Mouse (Mus musculus) retina, postnatal 7 days (tissue): ENCODE data around the gene Mfsd5.
A peak's percentile ranks its signal among the peaks of the same experiment; 100 is the strongest.

Experiments
- DNase-seq: peaks from one replicate; pipeline ENCODE4 v3.0.0-alpha.2; 2012; ENCODE audit warnings: low read depth, low spot score

The Mfsd5 gene

DNA sequence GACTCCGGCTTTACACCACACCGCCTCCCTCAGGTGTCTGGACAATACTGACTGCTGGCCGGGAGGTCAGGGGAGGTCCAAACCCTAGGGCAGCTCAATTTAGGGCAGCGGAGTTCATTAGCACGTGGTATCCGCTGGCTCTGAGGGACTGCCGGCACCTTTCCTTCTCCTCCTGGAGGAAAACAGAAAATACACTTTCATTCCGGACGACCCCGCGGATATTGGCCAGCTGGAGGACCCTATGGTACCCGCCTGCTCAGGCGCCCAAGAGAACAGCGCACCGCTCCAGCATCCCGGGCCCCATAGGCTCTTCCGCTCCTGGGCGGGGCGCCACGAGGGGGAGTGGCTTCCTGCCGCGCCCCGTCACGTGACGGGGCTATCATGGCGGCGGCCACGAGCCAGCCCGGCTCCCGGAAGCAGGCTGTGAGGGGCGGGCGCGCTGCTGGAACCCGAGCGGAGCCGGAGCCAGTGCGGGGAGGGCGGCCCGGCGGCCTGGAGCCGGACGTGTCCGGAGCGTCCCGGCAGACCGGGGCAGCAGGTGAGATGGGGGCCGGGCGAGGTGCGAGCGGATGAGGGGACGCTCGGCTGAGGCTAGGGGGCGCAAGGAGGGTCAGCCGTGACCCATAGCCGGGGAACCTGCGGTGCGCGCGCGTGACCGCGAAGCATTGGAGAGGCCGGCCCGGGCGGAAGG lies at the start of gene Mfsd5:
TSS of gene Mfsd5 (plus strand) at position 363 of the 691 bp plus-strand sequence.
- DNase-seq = peak; percentile 84

DNA sequence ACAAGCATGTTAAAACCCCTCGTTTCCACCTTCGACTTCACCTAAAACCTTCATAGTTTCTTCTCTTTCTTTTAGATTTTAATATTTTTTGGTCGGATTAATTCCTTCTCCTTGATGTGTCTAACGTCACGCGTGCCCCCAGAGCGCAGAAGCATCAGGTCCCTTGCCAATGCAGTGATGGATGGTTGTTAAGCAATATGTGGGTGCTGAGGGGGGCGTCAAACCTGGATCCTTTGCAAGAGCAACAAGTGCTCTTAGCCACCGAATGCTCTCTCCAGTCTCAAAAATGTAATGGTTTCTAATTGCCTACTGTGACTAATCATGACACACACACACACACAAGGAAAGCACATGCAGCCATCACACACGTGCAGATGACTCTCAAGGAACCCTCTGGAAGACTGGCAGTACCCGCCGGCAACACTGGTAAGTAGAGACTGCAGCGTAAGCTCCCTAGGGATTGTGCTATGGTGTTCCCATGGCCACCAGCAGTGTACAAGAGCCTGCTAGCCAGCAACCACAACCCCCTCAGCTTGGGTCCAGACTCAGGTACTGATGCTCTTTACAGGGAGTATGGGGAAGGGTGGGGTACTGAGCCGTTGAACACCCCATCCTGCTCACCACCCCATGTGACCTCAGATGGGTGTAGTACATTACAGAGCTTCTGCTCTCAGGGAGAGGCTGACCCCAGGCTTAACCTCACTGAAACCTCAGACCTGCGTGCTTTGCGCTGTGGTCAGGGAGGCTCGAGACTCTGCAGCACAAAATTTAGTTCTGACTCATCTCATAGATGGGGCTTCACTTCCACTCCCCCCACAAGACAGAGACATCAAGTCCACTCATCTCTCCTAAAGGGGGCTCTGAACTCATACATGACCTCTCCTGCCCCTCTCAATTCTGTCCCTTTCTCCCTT lies 48.6 kb upstream of the Mfsd5 start:
- no peak for DNase-seq

DNA sequence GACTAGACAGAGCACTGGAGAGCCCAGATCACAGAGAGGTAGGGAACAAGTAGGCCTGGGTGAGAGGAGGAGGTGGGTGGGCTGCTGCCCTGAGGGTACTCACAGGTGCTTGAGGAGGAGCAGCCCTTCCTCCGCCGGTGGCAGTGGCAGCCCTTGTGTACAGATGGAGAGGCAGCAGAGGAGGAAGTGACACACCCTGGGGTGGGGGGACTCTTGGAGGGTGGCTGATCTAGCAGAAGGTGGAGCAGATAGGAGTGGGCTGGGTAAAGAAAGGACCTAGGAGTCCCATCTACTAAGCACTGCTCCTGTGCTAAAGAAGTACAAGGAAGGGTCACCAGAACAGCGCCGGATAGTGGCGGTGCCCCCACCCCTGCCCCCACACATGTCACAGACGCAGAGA lies 47.5 kb upstream of the Mfsd5 start, which contains the start of gene Itgb7:
TSS of gene Itgb7 (minus strand) at position 197 of the 400 bp plus-strand sequence.
- DNase-seq = no peak

DNA sequence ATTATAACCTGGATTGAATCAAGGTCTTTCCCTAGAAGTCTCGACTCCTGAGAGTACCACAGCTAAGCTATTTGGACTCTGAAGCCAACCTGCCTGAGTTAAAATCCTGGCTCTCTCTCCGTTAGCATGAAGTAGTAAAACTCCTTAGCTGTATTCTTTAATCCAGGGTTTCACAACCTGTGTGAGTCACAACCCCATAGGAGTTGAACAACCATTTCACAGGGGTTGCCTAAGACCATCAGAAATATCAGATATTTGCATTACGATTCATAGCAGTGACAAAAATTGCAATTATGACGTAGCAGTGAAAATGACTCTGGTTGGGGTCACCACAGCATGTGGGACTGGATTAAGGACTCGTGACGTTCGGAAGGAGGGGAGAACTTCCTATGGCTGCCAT lies 46.5 kb upstream of the Mfsd5 start:
- DNase-seq = no peak

DNA sequence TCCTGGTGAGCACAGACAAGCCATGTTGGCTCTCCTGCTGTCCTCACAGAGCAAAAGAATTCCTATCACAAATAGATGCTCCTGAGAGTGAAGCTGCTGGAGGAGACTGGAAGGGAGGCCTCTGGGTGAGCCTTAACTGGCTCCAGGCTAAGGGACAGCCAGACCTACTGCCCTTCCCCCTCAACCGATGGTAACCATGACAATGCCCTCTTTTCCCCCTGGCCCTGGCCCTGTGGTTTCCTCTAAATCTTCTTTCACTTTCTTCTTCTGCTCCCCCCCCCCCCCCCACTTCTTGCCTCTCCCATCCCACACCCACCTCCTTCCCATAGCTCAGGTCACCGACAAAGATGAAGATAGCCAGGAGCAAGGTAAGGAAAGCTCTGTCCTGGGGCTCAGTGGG lies 45.4 kb upstream of the Mfsd5 start:
- DNase-seq = no peak

DNA sequence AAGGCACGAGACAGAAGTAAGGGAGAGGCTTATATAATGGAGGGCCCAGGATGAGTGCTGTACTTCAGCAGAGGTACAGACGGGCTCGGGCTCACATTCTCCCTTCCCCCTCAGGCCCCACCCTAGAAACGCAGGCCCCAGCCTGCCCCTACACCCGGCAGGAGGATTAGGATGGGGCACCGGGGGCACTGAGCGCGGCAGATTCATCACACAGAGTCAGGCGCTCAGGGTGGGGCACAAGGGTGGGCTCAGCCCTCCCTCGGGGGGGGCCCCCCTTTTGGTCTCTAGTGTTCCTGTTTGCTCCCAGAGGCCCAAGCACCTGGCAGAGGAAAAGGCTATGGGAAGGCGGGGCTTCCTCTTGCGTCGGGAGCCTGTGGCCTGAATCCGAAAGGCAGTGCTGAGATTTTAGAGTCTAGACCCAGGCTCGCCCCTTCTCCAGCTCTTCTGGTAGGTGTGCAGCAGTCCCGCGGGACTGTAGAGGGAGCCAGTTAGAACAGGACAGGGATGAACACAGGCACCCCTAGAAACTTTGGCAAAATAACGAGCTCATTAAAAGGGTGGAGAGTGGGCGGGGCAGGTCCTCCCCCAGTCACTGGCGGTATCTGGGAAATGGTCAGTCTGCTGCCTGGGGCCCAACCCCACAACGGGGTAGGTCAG lies 43.8 kb upstream of the Mfsd5 start:
- no peak for DNase-seq

DNA sequence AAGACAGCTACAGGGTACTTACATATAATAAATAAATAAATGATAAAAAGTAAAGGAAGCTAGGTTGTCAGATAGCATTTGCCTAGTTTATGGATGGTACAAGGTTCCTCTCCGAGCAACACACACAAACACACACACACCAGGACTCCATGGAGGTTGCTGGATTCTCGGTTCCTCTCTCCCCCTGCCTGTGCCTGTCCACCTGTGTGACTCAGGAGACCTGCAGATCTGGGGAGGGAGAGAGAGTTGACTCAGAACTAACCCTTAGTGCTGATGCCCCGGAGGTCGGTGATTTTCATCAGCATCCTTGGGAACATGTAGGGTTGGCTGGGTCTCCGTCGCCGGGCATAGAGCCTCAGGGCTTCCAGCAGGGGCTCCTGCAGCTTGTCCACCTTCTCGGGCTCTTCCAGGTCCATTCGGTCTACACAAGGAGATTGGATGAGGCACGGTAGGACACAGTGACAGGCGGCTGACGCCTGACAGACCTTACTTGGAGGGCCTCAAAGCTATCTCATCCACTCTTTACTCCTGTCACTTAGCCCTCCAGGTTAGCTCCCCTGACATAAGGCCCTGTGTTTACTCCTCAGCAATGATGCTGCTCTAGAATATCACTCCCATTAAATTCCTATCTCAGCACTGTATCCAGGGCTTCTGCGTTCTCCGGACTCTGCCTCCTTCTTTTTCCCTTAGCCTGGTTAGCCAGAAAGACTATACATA lies 40.6 kb upstream of the Mfsd5 start:
- DNase-seq = no peak

DNA sequence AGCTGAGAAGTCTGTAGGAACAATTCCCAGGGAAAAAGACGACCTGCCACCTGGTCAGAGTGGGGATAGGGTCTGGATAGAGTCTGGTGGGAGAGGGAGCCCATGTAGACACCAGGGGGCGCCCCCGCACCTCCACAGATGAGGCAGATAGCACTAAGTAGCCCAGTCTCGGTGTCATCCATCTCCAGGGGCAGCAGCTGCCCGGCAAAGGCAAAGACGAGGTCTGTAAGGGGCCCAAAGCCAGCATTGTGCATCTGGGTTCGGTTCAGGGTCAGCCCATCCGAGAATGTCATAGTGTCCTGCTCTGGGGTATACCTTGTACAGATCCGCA lies 40.0 kb upstream of the Mfsd5 start:
- peak; percentile 80 for DNase-seq

DNA sequence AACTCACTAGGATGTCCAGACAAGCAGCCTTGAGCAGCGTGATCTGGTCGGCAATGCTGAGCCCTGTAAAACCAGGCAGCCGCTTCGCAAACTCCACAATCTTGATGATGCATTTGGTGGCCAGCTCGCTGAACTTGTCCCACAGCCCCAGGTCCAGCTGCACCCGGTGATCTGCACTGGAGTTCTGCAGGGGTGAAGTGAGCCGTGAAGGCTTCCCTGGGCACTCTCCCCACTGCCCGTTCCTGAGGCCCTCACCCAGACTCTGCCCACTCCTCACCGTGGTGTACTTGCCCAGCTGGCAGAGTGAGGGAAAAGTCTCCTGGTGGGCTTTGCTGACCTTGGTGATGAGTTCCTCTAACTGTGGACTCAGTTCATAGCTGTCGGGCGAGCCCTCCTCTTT lies 39.4 kb upstream of the Mfsd5 start:
- no peak for DNase-seq

DNA sequence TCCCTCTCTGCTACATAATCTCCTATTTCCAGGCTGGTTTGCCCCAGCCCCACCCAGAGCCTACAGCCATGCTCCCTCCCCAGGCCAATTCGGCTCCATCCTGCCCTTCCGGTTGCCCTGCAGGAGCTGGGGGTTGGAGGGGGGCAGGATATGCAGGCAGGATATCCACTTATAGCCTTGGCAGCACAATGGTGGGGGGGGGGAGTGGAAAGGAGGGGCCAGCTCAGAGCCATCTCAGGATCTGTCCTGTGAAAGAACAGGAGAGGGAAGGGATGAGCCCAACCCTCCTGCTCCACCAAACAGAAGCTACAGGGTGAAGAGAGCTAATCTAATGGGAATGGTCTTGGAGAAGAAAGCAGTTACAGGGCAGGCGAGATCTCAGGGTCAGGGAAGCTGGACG lies 38.6 kb upstream of the Mfsd5 start:
- DNase-seq = no peak

DNA sequence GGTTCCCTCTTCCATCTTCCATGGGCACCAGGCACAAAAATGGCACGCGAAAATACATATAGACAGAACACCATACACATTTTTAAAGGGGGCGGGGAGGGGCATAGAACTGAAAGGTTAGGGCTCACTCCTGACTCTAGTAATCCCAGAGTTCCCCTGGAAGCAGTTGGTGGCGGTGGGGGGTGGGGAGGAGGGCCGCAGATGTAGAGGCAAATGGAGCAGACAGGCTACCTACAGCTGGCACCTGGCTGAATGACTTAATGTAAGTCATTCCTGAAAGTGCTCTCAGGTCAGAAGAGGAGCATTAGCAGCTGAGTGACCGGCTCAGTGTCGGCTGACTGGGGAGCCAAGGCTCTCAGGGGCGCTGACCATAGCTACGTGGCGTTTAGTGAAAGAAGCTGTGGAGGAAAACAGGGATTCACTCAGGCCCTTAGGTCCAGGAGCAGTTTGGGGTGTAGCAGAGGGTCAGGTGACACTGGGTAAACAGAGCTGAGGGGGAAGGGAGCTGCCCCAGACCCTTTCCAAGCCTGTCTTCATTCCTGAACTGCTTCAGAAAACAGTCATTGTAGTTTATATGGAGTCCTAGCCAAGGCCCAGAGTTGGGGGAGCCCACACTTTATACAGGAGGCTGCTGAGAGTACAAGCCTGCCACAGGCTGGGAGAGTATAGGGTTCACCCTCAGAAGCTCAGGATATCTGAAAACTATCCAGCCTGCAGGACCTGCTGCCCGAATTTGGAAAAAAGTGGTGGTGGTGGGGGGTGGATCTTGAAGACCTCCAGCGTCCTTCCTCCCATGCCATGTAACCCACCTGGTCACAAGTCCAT lies 36.6 kb upstream of the Mfsd5 start:
- no peak for DNase-seq

DNA sequence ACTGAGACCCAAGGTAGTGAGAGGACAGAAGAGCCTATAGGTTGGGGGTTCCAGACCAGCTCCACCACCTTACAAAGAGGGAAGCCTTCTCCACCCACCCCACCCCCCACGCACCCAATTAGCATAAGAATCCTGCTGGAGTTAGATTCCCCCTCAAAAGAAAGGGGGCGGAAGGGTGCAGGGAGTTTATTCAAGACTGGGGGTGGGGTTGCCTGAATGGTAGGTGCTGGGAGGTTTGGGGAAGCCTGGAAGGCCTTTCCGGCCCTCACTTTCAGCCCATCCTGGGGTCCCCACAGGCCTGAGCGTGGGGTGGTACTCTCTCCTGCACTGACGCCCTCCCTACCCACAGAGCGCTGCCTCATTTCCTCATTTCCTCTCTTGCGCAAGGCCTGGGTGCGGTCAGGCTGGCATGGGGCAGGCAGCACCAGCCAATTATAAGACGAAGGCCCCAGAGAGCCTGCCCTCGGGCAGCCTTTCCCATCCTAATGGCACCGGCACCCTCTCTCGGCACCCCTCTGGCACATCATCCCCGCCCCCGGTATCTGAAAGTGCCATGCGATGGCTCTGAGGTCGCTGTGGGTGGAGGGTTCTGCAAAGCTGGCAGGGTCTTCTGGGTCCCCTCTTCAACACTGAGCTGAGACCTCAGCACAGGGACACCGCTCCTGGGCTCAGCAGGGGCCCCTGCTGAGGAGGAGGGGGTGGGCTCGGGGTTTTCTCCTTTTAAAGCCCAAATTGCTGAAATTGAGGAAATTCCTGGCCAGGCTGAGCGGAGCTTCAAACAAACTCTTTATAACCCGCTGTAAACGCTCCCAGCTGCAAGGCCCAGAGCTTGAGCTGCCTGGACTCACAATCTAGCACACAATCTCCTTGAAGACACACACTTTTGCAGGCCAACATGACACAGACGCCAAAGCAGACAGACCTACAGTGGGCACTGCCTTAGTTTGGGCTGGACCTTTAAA lies 35.7 kb upstream of the Mfsd5 start:
- DNase-seq = no peak

DNA sequence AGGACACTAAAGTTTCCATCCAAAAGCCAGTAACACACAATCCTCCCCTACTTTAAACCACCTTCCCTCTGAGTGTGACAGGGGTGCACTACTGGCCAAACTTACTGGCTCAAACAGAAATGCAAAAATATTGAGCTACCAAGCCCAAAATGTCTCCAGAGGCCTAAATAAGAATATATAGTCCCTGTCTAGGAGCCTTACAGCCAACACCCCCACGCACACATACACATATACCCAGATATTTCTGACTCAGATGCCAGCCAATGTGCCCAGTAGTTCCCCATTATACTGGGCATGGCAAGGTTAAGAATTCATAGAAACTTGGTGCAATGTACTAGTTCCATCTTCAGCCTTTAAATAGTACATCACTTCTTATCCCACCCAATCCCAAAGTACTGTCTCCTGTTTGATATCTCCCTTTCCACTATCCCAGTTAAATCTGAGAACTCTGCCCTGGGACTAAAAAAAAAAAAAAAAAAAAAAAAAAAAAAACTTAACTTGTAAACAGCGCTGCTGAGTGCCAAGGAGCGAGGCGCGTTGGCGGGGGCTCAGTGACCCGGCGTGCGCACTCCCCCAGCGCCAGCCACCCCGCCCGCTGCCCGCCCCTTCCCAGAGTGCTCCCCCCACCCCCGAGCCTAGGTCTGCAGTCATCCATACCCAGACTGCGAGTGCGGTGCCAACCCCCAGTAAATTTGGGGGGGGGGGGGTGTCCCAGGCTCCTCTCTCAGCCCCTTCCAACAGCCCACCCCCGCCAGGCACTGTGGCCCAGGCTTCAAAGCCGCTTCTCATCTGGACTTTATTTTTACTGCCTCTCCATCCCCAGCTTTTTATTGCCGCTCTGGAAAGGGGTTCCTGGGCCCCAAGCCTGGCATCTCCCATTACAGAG lies 34.7 kb upstream of the Mfsd5 start:
- no peak for DNase-seq

DNA sequence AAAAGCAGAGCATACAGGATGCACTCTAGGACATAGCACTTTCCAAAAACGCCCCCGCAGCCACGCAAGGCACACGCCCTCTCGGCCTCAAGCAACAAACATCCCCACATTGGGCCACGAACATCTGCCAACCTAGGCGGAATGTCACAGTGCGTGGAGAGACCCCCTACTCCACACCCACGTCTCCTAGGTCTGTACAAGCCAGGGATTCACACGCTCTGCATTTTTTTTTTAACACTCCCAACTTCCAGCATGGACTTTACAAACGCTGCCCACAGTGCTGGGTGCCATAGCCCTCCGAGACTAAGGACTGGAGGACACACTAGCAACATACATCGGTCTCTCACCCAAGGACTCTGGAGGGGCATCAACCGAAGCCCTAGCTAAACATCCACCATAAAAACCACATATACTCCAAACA lies 33.8 kb upstream of the Mfsd5 start:
- DNase-seq = no peak

DNA sequence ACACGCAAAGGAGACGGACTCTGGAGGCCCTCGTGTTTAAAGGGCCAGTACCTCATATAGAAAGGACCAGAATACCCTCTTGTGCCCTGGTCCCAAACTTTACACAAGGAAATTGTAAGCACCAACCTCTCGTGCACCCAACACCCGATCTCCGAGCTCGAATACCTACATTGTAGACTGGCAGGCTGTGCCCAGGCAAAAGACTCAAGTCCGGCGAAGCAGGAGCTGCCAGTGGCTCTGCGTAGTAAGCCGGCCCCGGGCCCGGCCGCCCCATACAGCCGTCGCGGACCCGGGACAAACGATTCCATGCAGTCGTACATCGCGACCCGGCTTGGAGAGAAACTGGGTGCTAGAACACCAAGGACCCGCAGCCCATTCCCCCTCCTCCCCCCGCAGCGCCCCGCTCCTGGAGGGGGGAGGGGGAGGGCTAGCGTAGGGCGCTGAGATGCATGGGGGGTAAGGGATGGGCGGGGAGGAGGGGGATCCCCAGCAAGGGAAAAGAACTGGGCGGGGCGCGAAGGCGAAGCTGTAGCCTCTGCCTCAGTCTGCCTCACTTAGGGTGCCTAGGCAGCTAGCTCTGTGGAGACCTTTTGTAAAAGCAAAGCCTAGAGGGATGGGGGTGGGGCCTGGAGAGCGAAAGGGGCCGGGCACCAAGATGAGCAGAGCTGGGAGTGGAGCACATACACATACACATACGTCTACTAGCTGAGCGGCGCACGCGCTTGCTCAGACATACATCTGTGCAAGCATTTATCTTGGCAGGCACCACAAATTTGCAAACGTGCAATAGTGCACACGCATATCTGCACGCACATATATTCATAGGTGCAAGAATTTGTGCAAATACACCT lies 33.1 kb upstream of the Mfsd5 start:
- no peak for DNase-seq

DNA sequence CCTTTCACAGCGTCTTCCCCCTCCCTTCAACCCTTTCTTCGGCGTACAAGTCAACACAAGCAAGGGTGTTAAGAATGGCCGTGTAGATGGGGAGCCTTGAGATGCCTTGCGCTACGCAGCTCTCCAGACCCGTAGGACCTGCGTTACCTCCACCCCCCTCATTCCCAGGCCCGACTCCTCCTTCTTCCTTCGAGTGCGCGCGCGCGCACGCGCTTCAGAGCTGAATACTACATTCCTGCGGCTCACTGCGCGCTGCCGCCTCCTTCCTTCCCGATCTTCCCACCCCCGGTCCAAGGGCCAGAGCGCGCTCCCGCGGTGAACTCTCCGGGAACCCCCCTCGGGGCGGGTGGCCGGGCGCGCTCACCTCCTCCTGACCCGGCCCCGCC lies 32.4 kb upstream of the Mfsd5 start:
- DNase-seq = peak; percentile 71

DNA sequence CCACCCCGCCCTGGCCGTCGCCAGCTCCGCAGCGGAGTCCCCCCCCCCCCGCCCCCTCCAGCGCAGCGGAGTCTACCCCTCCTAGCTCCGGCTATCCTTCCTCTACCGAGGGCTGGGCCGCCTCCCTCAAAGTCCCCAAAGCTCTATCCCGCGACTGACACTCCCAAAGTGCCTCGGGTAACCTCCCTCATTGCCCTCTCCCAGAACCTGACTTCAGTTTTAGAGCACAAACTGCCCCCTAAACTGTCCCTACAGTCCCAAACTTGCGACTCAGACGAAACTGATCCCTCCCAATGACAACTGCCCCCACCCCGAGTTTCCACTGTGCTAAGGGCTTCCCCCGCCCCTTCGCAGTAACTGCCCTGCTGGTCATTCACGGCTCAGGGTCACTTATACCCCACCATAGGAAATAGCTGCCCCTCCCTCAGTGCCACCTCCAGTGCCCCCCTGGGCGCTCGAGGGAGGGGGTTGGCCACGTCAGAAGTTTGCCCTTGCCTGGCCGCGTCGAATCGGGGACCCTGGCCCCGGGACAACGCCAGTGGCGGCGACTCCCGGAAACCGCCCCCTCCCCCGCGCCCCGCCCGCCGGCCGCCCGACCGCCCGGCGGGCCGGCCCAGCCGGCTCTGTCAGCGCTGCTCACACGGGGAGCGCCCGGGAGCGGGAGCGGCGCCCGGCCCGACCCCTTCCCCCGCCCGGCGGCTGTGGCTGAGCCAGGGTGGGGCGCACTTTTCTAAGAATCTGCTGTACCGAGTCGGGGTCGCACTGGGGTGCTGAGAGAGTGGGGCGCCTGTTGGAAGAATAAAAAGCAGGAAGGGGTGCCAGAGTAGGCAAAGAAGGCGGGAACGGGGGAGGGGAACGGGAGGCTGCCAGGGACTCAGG lies 31.8 kb upstream of the Mfsd5 start:
- no peak for DNase-seq
